Mouse (Mus musculus): ENCODE results near the gene Ift88.

GRCm38 (mm10) chr14:57524671-57525387, 101.0 kb downstream of the Ift88 start, which contains the start of gene Il17d:
- TF ChIP-seq CTCF (IDR thresholded peaks at IDR 0.05; ENCODE audit: extremely low read depth, insufficient read depth, insufficient read length, insufficient replicate concordance) (no peak), POLR2A (IDR thresholded peaks at IDR 0.05; ENCODE audit: low read depth, low read length) (no peak)
